Mouse (Mus musculus) liver, embryonic 14.5 days (tissue): ENCODE measurements around the gene Zfp628.

Experiments used
- CTCF ChIP-seq: IDR thresholded peaks from 2 replicates; pipeline ENCODE4 v1.5.1; 2016; ENCODE audit warnings: antibody characterized with exemption, low read depth, control low read depth
- EP300 ChIP-seq: IDR thresholded peaks from 2 replicates; pipeline ENCODE4 v1.6.1; 2016; ENCODE audit warnings: antibody characterized with exemption, low read depth

DNA sequence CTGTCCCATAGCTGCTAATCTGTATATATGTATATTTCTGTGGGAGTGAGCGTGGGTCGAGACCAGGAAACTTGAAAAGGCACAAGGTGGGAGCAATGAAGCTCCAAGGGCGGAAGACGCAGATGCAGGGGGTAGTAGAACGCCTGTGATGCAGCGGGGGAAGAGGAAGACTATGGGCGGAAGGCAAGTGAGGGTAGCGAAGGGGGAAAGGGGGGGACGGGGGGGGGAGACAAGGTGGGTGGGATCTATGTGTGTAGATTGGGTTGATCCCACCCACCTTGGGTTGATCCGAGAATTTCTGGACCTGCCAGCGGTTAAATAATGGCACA is 14.5 kb upstream of the Zfp628 start:
- TF ChIP-seq CTCF (no peak), EP300 (no peak)
